ENCODE assay signal across 17 mouse cellular contexts in the genomic region with DNA sequence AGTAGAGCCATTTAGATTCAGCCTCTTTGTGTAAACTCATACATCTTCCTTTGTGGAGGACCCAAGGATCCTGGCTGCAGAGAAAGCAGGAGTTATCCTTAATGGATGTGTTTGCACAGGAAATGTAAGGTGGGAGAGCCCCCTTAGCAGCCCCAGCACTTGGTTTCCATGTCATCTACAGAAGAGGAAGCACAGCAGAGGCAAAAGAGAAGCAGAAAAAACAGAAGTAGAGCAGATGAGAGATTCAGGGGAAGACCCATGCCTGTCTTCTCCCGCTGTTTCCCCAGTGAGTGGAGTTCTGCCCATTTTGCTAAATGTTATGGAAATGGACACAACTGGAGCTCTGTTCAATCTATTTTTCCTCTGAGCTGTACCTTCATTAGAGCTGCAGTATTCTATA.
"Had no signal": no experiment of that assay in that cellular context is flagged by ENCODE, and none has a peak within 500 bp of the region (broad histone marks: within the 10 kb centered on the region; RNA-seq: fewer than 3 reads in every experiment).

No protein-coding gene starts in this region.

- DNase-seq: kidney, adult 18-20 months; kidney, adult 9 months; kidney, postnatal 14 days; kidney, postnatal 4 days; layer of hippocampus, adult 9-11 months; liver; lung, adult 2 months; lung, postnatal 14 days; lung, postnatal 4 days; right cerebral cortex, postnatal 4 days; spleen, adult 18-20 months; thymus, adult 2 months; thymus, postnatal 25 days had no signal

- ATAC-seq: intestine, embryonic 15.5 days; liver, embryonic 12.5 days; midbrain, embryonic 13.5 days; midbrain, embryonic 16.5 days had no signal
